Mouse (Mus musculus) ES-E14 (cell line): ENCODE data around the gene Snrnp200. TPM values are rescaled to one million over a fixed set of nuclear protein-coding genes. Genes with fewer than 3 reads are reported as not detected.
"Not testable (repeated sequence)": the region's sequence is repeated elsewhere in the genome, so short reads cannot be mapped to it uniquely, and the experiment has no call there.

Experiments used
- DNase-seq: peaks from one replicate; pipeline ENCODE4 v3.0.0-alpha.2; 2013; ENCODE audit warnings: low read depth, low spot score
- H3K27ac ChIP-seq: 2 replicates; pipeline ENCODE4 v1.5.1; 2012; ENCODE audit warnings: low read depth, mild to moderate bottlenecking, low read length, moderate library complexity, mixed read lengths; ENCODE audit not compliant: poor library complexity, insufficient read depth, severe bottlenecking
- H3K36me3 ChIP-seq: 2 replicates; pipeline ENCODE4 v1.6.1; 2012; ENCODE audit warnings: mild to moderate bottlenecking, low read length, moderate library complexity, mixed read lengths; ENCODE audit not compliant: control insufficient read depth, poor library complexity, insufficient read depth, severe bottlenecking
- H3K4me1 ChIP-seq, 2 experiments: fragments of 150-350 bp in 1 of 2; sonication (generic) in 1 of 2; 2 replicates each; pipeline ENCODE4 v1.6.1; 2012; ENCODE audit warnings: low read length in 2 of 2, mild to moderate bottlenecking in 1 of 2, mixed read lengths in 1 of 2; ENCODE audit not compliant: control insufficient read depth in 2 of 2, insufficient read depth in 2 of 2, poor library complexity in 1 of 2
- H3K4me3 ChIP-seq, 2 experiments: fragments of 150-350 bp in 1 of 2; sonication (generic) in 1 of 2; 2 replicates each; pipeline ENCODE4 v1.5.1; 2012; ENCODE audit warnings: low read length in 2 of 2, low read depth in 1 of 2, mild to moderate bottlenecking in 1 of 2, mixed read lengths in 1 of 2; ENCODE audit not compliant: insufficient read depth in 1 of 2, poor library complexity in 1 of 2, severe bottlenecking in 1 of 2
- H3K9ac ChIP-seq: 2 replicates; pipeline ENCODE4 v1.6.1; 2012; ENCODE audit warnings: low read depth, mild to moderate bottlenecking, low read length, mixed read lengths; ENCODE audit not compliant: poor library complexity, insufficient read depth, severe bottlenecking
- H3K9me3 ChIP-seq: fragments of 150-350 bp; sonication (generic); 2 replicates; pipeline ENCODE4 v1.6.1; 2012; ENCODE audit warnings: low read depth, mild to moderate bottlenecking, low read length; ENCODE audit not compliant: control insufficient read depth, insufficient read depth
- CHD2 ChIP-seq: IDR thresholded peaks from 2 replicates; pipeline ENCODE4 v1.6.1; 2014; ENCODE audit warnings: mild to moderate bottlenecking, low read depth, low read length, inconsistent platforms
- HCFC1 ChIP-seq: IDR thresholded peaks from 2 replicates; pipeline ENCODE4 v1.6.1; 2012; ENCODE audit warnings: low read length, inconsistent platforms, borderline replicate concordance; ENCODE audit not compliant: insufficient read depth
- MAFK ChIP-seq: IDR thresholded peaks from 2 replicates; pipeline ENCODE4 v1.6.1; 2014; ENCODE audit warnings: mild to moderate bottlenecking, low read depth, low read length, inconsistent platforms; ENCODE audit not compliant: insufficient read depth
- ZC3H11A ChIP-seq: IDR thresholded peaks from 2 replicates; pipeline ENCODE4 v1.6.1; 2012; ENCODE audit warnings: low read depth, mild to moderate bottlenecking, inconsistent platforms, low read length, borderline replicate concordance
- ZNF384 ChIP-seq: IDR thresholded peaks from 2 replicates; pipeline ENCODE4 v1.6.1; 2012; ENCODE audit warnings: low read depth, low read length, inconsistent platforms
- in situ Hi-C, 2 experiments: fragments of 600-800 bp; cut with MboI; formaldehyde crosslinking; loops; one replicate each; pipeline ENCODE4 v1.15.1; 2025; ENCODE audit warnings: low sequenced_read_pairs in 2 of 2, inconsistent platforms in 1 of 2; ENCODE audit not compliant: unreplicated experiment in 2 of 2
- total RNA-seq: library from RNA; depleted of rRNA; stranded (reverse); fragments of 300-350 nt; gene quantifications from 2 replicates; pipeline ENCODE4 v1.2.3, GENCODE M21; 2012

Snrnp200 gene
- total RNA-seq, 1 experiment = 147 TPM

DNA sequence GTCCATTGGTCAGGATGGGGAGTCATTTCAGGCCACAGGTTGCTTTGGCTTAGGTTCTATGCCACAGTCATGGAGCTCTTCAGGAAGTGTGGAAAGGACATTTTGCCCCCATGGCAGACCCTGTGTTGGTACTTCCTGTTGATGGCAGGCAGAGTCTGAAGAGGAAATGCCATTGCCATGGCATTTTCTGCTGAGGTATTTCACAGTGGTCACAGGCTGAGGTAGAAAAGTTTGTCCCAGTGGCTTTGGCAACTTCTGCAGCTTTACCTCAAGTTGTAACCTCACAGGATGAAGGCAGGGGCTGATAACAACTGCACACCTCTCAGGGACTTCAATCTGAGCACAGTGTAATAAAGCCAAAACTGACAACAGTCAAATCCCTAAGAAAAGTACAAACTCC, 18.6 kb upstream of the Snrnp200 start:
- no peaks in the 10 kb centered on the region for H3K4me1 ChIP-seq
- H3K36me3 ChIP-seq = no peaks in the 10 kb centered on the region
- H3K27ac ChIP-seq = no peak overlapping the region
- H3K9ac ChIP-seq = no peak overlapping the region
- no peak overlapping the region for H3K4me3 ChIP-seq
- DNase-seq = no peak
- no peaks in the 10 kb centered on the region for H3K9me3 ChIP-seq
- TF ChIP-seq ZC3H11A (no peak), HCFC1 (no peak), ZNF384 (no peak), CHD2 (no peak), MAFK (no peak)
- in situ Hi-C loops = no loop called here

DNA sequence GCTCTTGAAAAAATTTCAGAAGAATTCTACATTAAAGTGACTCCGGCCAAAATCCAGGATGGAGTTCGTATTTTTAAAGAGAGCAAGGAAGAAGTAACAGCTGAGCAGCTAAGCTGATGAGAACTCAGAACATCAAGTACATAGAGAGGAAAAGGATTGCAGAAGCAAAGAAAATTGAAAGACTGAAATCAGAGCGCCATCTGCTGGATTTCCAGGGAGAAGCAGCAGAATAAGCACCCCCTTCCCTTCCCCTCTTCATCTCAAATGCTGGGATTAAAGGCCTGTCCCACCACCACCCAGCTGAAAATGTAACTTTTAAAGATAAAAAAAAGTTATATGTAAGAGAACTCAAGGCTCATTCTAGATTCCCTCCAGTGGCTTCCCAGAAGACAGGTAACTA, 3.3 kb upstream of the Snrnp200 start:
- in situ Hi-C loops = loop anchor here in 1 of 2 experiments (25.0 kb wide), 1 partner anchor 1432 kb away; no protein-coding TSS in a partner anchor
- DNase-seq = peak; percentile 49
- TF ChIP-seq HCFC1 (no peak), CHD2 (no peak), ZC3H11A (peak; percentile 64; the same call in 1 of the 2 replicates), MAFK (no peak)
- Histone ChIP-seq H3K27ac (no peak overlapping the region), H3K9ac (no peak overlapping the region), H3K9me3 (no peaks in the 10 kb centered on the region), H3K36me3 (peaks cover under 1% of the 10 kb centered on the region; the same call in 1 of the 2 replicates), H3K4me1 (no peaks in the 10 kb centered on the region), H3K4me3 (no peak overlapping the region)

DNA sequence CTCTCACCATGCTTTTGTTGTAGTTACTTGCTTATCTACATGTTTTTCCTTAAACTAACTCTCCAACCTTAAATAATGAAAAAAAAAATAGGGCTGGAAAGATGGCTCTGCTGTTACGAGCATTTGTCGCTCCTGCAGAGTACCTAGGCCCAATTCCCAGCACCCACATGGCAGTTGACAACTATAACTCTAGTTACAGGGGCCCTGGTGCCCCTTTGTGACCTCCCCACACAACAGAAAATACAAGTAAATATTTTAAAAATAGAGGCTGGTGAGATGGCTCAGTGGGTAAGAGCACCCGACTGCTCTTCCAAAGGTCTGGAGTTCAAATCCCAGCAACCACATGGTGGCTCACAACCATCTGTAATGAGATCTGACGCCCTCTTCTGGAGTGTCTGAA, 2.2 kb upstream of the Snrnp200 start:
- H3K4me3 ChIP-seq, H3K9me3 ChIP-seq, H3K27ac ChIP-seq, H3K9ac ChIP-seq, H3K36me3 ChIP-seq, H3K4me1 ChIP-seq, DNase-seq: not testable (repeated sequence)
- in situ Hi-C loops = loop anchor here in 1 of 2 experiments (25.0 kb wide), 1 partner anchor 1431 kb away; no protein-coding TSS in a partner anchor

DNA sequence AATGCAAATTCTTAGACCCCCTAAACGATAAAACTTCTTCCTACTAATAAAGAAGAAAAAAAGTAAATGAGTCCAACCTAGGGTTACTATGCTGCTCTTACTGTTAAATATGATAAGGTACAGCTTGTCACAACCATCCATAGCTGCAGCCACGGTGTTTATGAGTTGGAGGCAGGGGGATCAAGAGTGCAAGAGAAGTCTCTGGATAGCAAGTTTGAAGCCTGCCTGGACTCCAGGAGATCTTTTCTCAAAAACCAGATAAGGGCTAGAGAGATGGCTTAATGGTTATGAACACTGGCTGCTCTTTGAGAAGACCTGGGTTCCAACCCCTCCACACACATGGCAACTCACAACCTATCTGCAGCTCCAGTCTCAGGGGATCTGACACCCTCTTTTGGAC, 1.3 kb upstream of the Snrnp200 start:
- Histone ChIP-seq H3K9ac (no peak overlapping the region), H3K9me3 (no peaks in the 10 kb centered on the region), H3K27ac (no peak overlapping the region), H3K36me3 (peaks cover 16% of the 10 kb centered on the region), H3K4me3 (0 out of 4 replicates have a peak overlapping the region, but pooled peaks of 1 of the 2 experiments have one; percentile 88), H3K4me1 (no peaks in the 10 kb centered on the region)
- DNase-seq = no peak
- no peak for TF ChIP-seq ZNF384
- in situ Hi-C loops = loop anchor here in 1 of 2 experiments (25.0 kb wide), 1 partner anchor 1430 kb away; no protein-coding TSS in a partner anchor

DNA sequence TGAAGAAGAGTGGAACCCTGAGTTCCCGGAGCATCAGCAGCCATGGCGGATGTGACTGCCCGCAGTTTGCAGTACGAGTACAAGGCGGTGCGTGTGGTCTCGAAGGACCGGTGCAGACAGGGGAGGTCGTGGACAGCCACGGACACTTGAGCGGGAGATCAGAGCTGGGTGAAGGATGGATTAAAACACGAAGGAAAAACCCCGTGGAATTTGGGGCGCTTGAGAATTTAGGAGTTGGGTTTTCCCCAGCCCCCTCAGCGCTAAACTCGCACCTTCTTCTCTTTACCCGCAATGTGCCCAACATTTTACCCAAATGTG, 225 bp downstream of the Snrnp200 start:
- TF ChIP-seq ZNF384 = no peak
- TF ChIP-seq CHD2 = no peak
- TF ChIP-seq ZC3H11A = no peak
- no peak for TF ChIP-seq HCFC1
- no peak for TF ChIP-seq MAFK
- Histone ChIP-seq H3K4me1 (no peaks in the 10 kb centered on the region), H3K9me3 (no peaks in the 10 kb centered on the region), H3K27ac (peak overlapping the region; percentile 68; the same call in 1 of the 2 replicates), H3K36me3 (peaks cover 24% of the 10 kb centered on the region), H3K9ac (peak overlapping the region; percentile 97), H3K4me3 (peak overlapping the region; percentile 88 to 99)
- in situ Hi-C loops = loop anchor here in 1 of 2 experiments (25.0 kb wide), 1 partner anchor 1429 kb away; no protein-coding TSS in a partner anchor
- no peak for DNase-seq
